Mouse (Mus musculus) lung, postnatal 0 days (tissue): ENCODE measurements around the gene Neurod4. TPM values are rescaled to one million over a fixed set of nuclear protein-coding genes. Genes with fewer than 3 reads are reported as not detected.

Source experiments
- ATAC-seq: fragments of 200-750 bp; cut with Nextera tagmentation; 2 replicates; pipeline ENCODE4 v1.8.0; 2017; ENCODE audit warnings: moderate library complexity
- DNase-seq: peaks from one replicate; pipeline ENCODE4 v3.0.0-alpha.2; 2016; ENCODE audit warnings: low spot score
- H3K27ac ChIP-seq: fragments of 300-500 bp; sonication (generic); 2 replicates; pipeline ENCODE4 v1.5.1; 2014; ENCODE audit warnings: antibody characterized with exemption, mild to moderate bottlenecking, low read length, mixed read lengths
- H3K27me3 ChIP-seq: fragments of 300-500 bp; sonication (generic); replicated peaks from 2 replicates; pipeline ENCODE4 v1.6.1; 2014; ENCODE audit warnings: low read length, mixed read lengths; ENCODE audit not compliant: insufficient read depth
- H3K36me3 ChIP-seq: fragments of 300-500 bp; sonication (generic); 2 replicates; pipeline ENCODE4 v1.6.1; 2014; ENCODE audit warnings: low read length, mixed read lengths; ENCODE audit not compliant: insufficient read depth
- H3K4me1 ChIP-seq: fragments of 300-500 bp; sonication (generic); 2 replicates; pipeline ENCODE4 v1.6.1; 2014; ENCODE audit warnings: antibody characterized with exemption, low read depth, low read length, mixed read lengths; ENCODE audit not compliant: insufficient read depth
- H3K4me2 ChIP-seq: fragments of 300-500 bp; sonication (generic); replicated peaks from 2 replicates; pipeline ENCODE4 v1.6.1; 2014; ENCODE audit warnings: low read depth, mild to moderate bottlenecking, low read length, moderate library complexity, mixed read lengths
- H3K4me3 ChIP-seq: fragments of 300-500 bp; sonication (generic); 2 replicates; pipeline ENCODE4 v1.5.1; 2014; ENCODE audit warnings: low read depth, low read length
- H3K9ac ChIP-seq: fragments of 300-500 bp; sonication (generic); replicated peaks from 2 replicates; pipeline ENCODE4 v1.6.1; 2014; ENCODE audit warnings: low read depth, mild to moderate bottlenecking
- H3K9me3 ChIP-seq: fragments of 300-500 bp; sonication (generic); 2 replicates; pipeline ENCODE4 v1.6.1; 2016; ENCODE audit warnings: low read length, mixed read lengths
- CTCF ChIP-seq: IDR thresholded peaks from 2 replicates; pipeline ENCODE4 v1.5.1; 2016; ENCODE audit warnings: antibody characterized with exemption, mild to moderate bottlenecking
- EP300 ChIP-seq: IDR thresholded peaks from 2 replicates; pipeline ENCODE4 v1.6.1; 2016; ENCODE audit warnings: antibody characterized with exemption, mild to moderate bottlenecking, control low read depth
- WGBS: fragments of 180-500 bp; shearing (Covaris S2); extraction: QIAGEN DNeasy Blood & Tissue Kit; methylation state at CpG from one replicate; pipeline ENCODE4 v1.1.7; 2014; 5-methylcytosine and 5-hydroxymethylcytosine counted together
- polyA plus RNA-seq: library from polyadenylated mRNA; unstranded; fragments of >200 nt; fragmentation: Nextera tagmentation; extraction: Ambion mirVana; gene quantifications from 2 replicates; pipeline ENCODE4 v1.2.1, GENCODE M21; 2015

The Neurod4 gene
- polyA plus RNA-seq, 1 experiment from 2014 or later: not detected

GRCm38 (mm10) chr10:130288007-130288406 is 8.0 kb upstream of the Neurod4 start:
- H3K4me3 ChIP-seq: no peak overlapping the region
- H3K36me3 ChIP-seq: no peaks in the 10 kb centered on the region
- H3K4me1 ChIP-seq: no peaks in the 10 kb centered on the region
- no peak for ATAC-seq
- H3K27ac ChIP-seq: no peak overlapping the region
- no peaks in the 10 kb centered on the region for H3K9me3 ChIP-seq
- H3K4me2 ChIP-seq: no peak overlapping the region
- no peak overlapping the region for H3K9ac ChIP-seq
- H3K27me3 ChIP-seq: no peaks in the 10 kb centered on the region
- 38% methylated on average over 3 of the region's 3 CpGs for WGBS
- no peak for DNase-seq
- TF ChIP-seq EP300 (no peak), CTCF (no peak)

DNA sequence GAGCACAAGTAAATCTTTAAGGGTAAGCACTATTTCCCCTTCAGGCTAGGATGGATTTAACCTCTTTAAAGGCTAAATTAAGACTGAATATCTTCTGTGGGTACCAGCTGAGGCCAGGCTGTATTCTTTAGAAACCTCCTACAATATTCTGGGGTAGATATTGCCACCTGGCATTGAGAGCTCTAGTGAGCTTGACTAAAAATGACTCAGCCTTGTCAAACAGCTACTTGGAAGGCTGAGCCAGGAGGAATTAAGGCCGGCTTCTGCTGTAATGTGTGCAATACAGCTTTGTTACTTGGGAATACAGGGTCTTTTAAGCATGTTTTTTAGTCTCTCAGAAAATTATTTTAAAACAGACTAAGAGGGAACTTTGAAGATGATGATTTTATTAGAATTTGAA is 7.2 kb upstream of the Neurod4 start:
- no peak overlapping the region for H3K4me3 ChIP-seq
- no peak for ATAC-seq
- WGBS: 79% methylated on average over 1 of the region's 1 CpGs

GRCm38 (mm10) chr10:130281982-130282449 is 2.0 kb upstream of the Neurod4 start:
- no peak for DNase-seq
- no peak for TF ChIP-seq CTCF
- TF ChIP-seq EP300: no peak
- WGBS: 20% methylated on average over 1 of the region's 1 CpGs

More for the DNA sequence above, 7.2 kb upstream of the Neurod4 start:
- TF ChIP-seq CTCF: no peak
- TF ChIP-seq EP300: no peak
- Histone ChIP-seq H3K36me3 (no peaks in the 10 kb centered on the region), H3K9me3 (no peaks in the 10 kb centered on the region), H3K4me2 (no peak overlapping the region), H3K27ac (no peak overlapping the region), H3K27me3 (no peaks in the 10 kb centered on the region), H3K4me1 (no peaks in the 10 kb centered on the region), H3K9ac (no peak overlapping the region)
- DNase-seq: no peak

DNA sequence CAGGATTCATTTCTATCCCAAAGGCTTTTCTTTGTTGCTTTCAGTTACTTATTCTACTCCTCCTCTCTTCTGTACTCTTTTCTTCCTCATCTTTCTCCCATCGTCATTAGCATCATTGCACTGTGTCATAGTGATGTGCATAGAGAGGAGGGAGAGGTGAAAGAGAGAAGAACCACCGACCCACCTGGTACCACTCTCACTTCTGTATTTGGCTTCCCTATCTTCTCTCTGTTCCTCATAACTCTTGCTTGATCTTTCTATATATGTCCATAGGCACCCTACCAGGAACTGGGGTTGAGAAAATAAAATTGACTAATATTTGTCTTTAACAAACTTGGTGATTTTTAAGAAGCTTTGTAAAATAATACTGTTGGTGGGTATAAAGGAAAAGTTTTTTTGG is 3.5 kb downstream of the Neurod4 start:
- H3K36me3 ChIP-seq: no peaks in the 10 kb centered on the region
- H3K4me2 ChIP-seq: no peak overlapping the region
- ATAC-seq (no peak), DNase-seq (no peak)
- no peak overlapping the region for H3K4me3 ChIP-seq
- no peaks in the 10 kb centered on the region for H3K27me3 ChIP-seq
- no peaks in the 10 kb centered on the region for H3K9me3 ChIP-seq
- H3K4me1 ChIP-seq: no peaks in the 10 kb centered on the region
- 66% methylated on average over 2 of the region's 2 CpGs for WGBS
- TF ChIP-seq EP300: no peak
- TF ChIP-seq CTCF: no peak
- H3K9ac ChIP-seq: no peak overlapping the region
- no peak overlapping the region for H3K27ac ChIP-seq

More at GRCm38 (mm10) chr10:130281982-130282449, 2.0 kb upstream of the Neurod4 start:
- H3K4me3 ChIP-seq: no peak overlapping the region
- no peaks in the 10 kb centered on the region for H3K4me1 ChIP-seq
- H3K27ac ChIP-seq: no peak overlapping the region
- H3K9me3 ChIP-seq: no peaks in the 10 kb centered on the region
- H3K4me2 ChIP-seq: no peak overlapping the region
- H3K27me3 ChIP-seq: no peaks in the 10 kb centered on the region
- H3K9ac ChIP-seq: no peak overlapping the region
- no peak for ATAC-seq
- H3K36me3 ChIP-seq: no peaks in the 10 kb centered on the region

GRCm38 (mm10) chr10:130275759-130276158 is 4.3 kb downstream of the Neurod4 start:
- Histone ChIP-seq H3K4me1 (no peaks in the 10 kb centered on the region), H3K9ac (no peak overlapping the region), H3K4me2 (no peak overlapping the region), H3K36me3 (no peaks in the 10 kb centered on the region), H3K27ac (no peak overlapping the region), H3K9me3 (no peaks in the 10 kb centered on the region), H3K27me3 (no peaks in the 10 kb centered on the region), H3K4me3 (no peak overlapping the region)
- TF ChIP-seq CTCF (no peak), EP300 (no peak)
- WGBS: 58% methylated on average over 2 of the region's 2 CpGs
- ATAC-seq (no peak), DNase-seq (no peak)

GRCm38 (mm10) chr10:130263203-130263602 is 16.8 kb downstream of the Neurod4 start:
- H3K36me3 ChIP-seq: no peaks in the 10 kb centered on the region
- ATAC-seq (no peak), DNase-seq (no peak)
- H3K27ac ChIP-seq: no peak overlapping the region
- no peak overlapping the region for H3K9ac ChIP-seq
- TF ChIP-seq CTCF (no peak), EP300 (no peak)
- WGBS: 51% methylated on average over 4 of the region's 4 CpGs
- no peak overlapping the region for H3K4me3 ChIP-seq
- H3K27me3 ChIP-seq: no peaks in the 10 kb centered on the region
- H3K4me1 ChIP-seq: no peaks in the 10 kb centered on the region
- H3K4me2 ChIP-seq: no peak overlapping the region
- no peaks in the 10 kb centered on the region for H3K9me3 ChIP-seq

GRCm38 (mm10) chr10:130259483-130259882 is 20.6 kb downstream of the Neurod4 start:
- H3K9me3 ChIP-seq: no peaks in the 10 kb centered on the region
- H3K4me1 ChIP-seq: no peaks in the 10 kb centered on the region
- TF ChIP-seq CTCF (no peak), EP300 (no peak)

More at GRCm38 (mm10) chr10:130259483-130259882, 20.6 kb downstream of the Neurod4 start:
- H3K9ac ChIP-seq: no peak overlapping the region
- H3K36me3 ChIP-seq: no peaks in the 10 kb centered on the region
- DNase-seq (no peak), ATAC-seq (no peak)
- H3K27me3 ChIP-seq: no peaks in the 10 kb centered on the region
- H3K4me2 ChIP-seq: no peak overlapping the region
- no peak overlapping the region for H3K27ac ChIP-seq
- 59% methylated on average over 1 of the region's 1 CpGs for WGBS
- H3K4me3 ChIP-seq: no peak overlapping the region
